Mouse (Mus musculus) cerebellum, adult (tissue): ENCODE data around the gene Zfp579.

Source experiments
- ATAC-seq: cut with Nextera tagmentation; 2 replicates; pipeline ENCODE4 v1.9.2; 2017; ENCODE audit warnings: mild to moderate bottlenecking, moderate library complexity, mixed read lengths; ENCODE audit not compliant: insufficient number of reproducible peaks, low FRiP score, low TSS enrichment

The Zfp579 gene

GRCm38 (mm10) chr7:4964988-4965387 lies 31.0 kb downstream of the Zfp579 start:
- ATAC-seq: no peak

- ATAC-seq: no peak
Observed at GRCm38 (mm10) chr7:4964272-4964671, 31.7 kb downstream of the Zfp579 start, which contains the start of gene Sbk2. Sbk2 (minus strand) TSS chr7:4964406.

GRCm38 (mm10) chr7:4963527-4963926 lies 32.4 kb downstream of the Zfp579 start:
- ATAC-seq: no peak

- ATAC-seq: no peak
Observed at GRCm38 (mm10) chr7:4957361-4957760, 38.6 kb downstream of the Zfp579 start.

GRCm38 (mm10) chr7:4953815-4954445 lies 42.0 kb downstream of the Zfp579 start:
- ATAC-seq: no peak

- no peak for ATAC-seq
Observed at GRCm38 (mm10) chr7:4950561-4951342, 45.2 kb downstream of the Zfp579 start.

GRCm38 (mm10) chr7:4948386-4948785 lies 47.6 kb downstream of the Zfp579 start:
- no peak for ATAC-seq

- no peak for ATAC-seq
Observed at GRCm38 (mm10) chr7:4947855-4948254, 48.1 kb downstream of the Zfp579 start.

GRCm38 (mm10) chr7:4943223-4943815 lies 52.6 kb downstream of the Zfp579 start:
- ATAC-seq: peak; percentile 87

GRCm38 (mm10) chr7:4942673-4943072 lies 53.3 kb downstream of the Zfp579 start:
- no peak for ATAC-seq

- ATAC-seq: 0 out of 2 replicates have a peak, but pooled peaks have one; percentile 34
Observed at GRCm38 (mm10) chr7:4940068-4940479, 55.9 kb downstream of the Zfp579 start.

GRCm38 (mm10) chr7:4938456-4938855 lies 57.5 kb downstream of the Zfp579 start:
- no peak for ATAC-seq

GRCm38 (mm10) chr7:4937392-4937791 lies 58.6 kb downstream of the Zfp579 start:
- no peak for ATAC-seq

GRCm38 (mm10) chr7:4936832-4937231 lies 59.1 kb downstream of the Zfp579 start:
- no peak for ATAC-seq

- no peak for ATAC-seq
Observed at GRCm38 (mm10) chr7:4934160-4934914, 61.6 kb downstream of the Zfp579 start.
